Mouse (Mus musculus): ENCODE measurements around the gene Il10ra. TPM values are rescaled to one million over a fixed set of nuclear protein-coding genes. Genes with fewer than 3 reads are reported as not detected.

Il10ra gene
- polyA plus RNA-seq, 1 experiment from 2014 or later, result 1.1 TPM

GRCm38 (mm10) chr9:45254605-45255004 is 14.3 kb downstream of the Il10ra start:
- H3K4me1 ChIP-seq (replicated peaks), result no peaks in the 10 kb centered on the region
- no peak for ATAC-seq (ENCODE audit: low read depth)
- H3K9me3 ChIP-seq, result no peaks in the 10 kb centered on the region
- no peak overlapping the region for H3K9ac ChIP-seq
- H3K4me2 ChIP-seq, result no peak overlapping the region
- 59% methylated on average over 4 of the region's 4 CpGs for WGBS
- no peak overlapping the region for H3K4me3 ChIP-seq
- no peak overlapping the region for H3K27ac ChIP-seq (replicated peaks)
- no peaks in the 10 kb centered on the region for H3K36me3 ChIP-seq
- no peaks in the 10 kb centered on the region for H3K27me3 ChIP-seq

GRCm38 (mm10) chr9:45254021-45254420 is 14.9 kb downstream of the Il10ra start:
- Histone ChIP-seq H3K27me3 (no peaks in the 10 kb centered on the region), H3K36me3 (no peaks in the 10 kb centered on the region), H3K9me3 (no peaks in the 10 kb centered on the region), H3K27ac (replicated peaks) (no peak overlapping the region), H3K4me1 (replicated peaks) (no peaks in the 10 kb centered on the region), H3K4me3 (no peak overlapping the region), H3K4me2 (no peak overlapping the region), H3K9ac (no peak overlapping the region)
- WGBS, result 47% methylated on average over 6 of the region's 6 CpGs
- ATAC-seq (ENCODE audit: low read depth), result no peak

- no peaks in the 10 kb centered on the region for H3K27me3 ChIP-seq
- H3K9me3 ChIP-seq, result no peaks in the 10 kb centered on the region
- H3K36me3 ChIP-seq, result no peaks in the 10 kb centered on the region
- ATAC-seq (ENCODE audit: low read depth), result no peak
- 77% methylated on average over 6 of the region's 6 CpGs for WGBS
- H3K4me1 ChIP-seq (replicated peaks), result no peaks in the 10 kb centered on the region
- no peak overlapping the region for H3K27ac ChIP-seq (replicated peaks)
- no peak overlapping the region for H3K9ac ChIP-seq
- H3K4me3 ChIP-seq, result no peak overlapping the region
- no peak overlapping the region for H3K4me2 ChIP-seq
These were observed 16.6 kb downstream of the Il10ra start for GRCm38 (mm10) chr9:45252395-45252794.

GRCm38 (mm10) chr9:45251990-45252389 is 17.0 kb downstream of the Il10ra start:
- Histone ChIP-seq H3K27me3 (no peaks in the 10 kb centered on the region), H3K27ac (replicated peaks) (no peak overlapping the region), H3K4me1 (replicated peaks) (no peaks in the 10 kb centered on the region), H3K4me2 (no peak overlapping the region), H3K36me3 (no peaks in the 10 kb centered on the region), H3K4me3 (no peak overlapping the region), H3K9me3 (no peaks in the 10 kb centered on the region), H3K9ac (no peak overlapping the region)
- no peak for ATAC-seq (ENCODE audit: low read depth)
- WGBS, result 66% methylated on average over 4 of the region's 4 CpGs

GRCm38 (mm10) chr9:45251281-45251680 is 17.7 kb downstream of the Il10ra start:
- Histone ChIP-seq H3K9me3 (no peaks in the 10 kb centered on the region), H3K27ac (replicated peaks) (no peak overlapping the region), H3K27me3 (no peaks in the 10 kb centered on the region), H3K9ac (no peak overlapping the region), H3K4me3 (no peak overlapping the region), H3K36me3 (no peaks in the 10 kb centered on the region), H3K4me2 (no peak overlapping the region), H3K4me1 (replicated peaks) (no peaks in the 10 kb centered on the region)
- ATAC-seq (ENCODE audit: low read depth), result no peak
- WGBS, result 78% methylated on average over 3 of the region's 3 CpGs

- WGBS, result 80% methylated on average over 7 of the region's 7 CpGs
- Histone ChIP-seq H3K4me3 (no peak overlapping the region), H3K27me3 (no peaks in the 10 kb centered on the region), H3K27ac (replicated peaks) (no peak overlapping the region), H3K4me1 (replicated peaks) (no peaks in the 10 kb centered on the region), H3K4me2 (no peak overlapping the region), H3K9me3 (no peaks in the 10 kb centered on the region), H3K9ac (no peak overlapping the region), H3K36me3 (no peaks in the 10 kb centered on the region)
- no peak for ATAC-seq (ENCODE audit: low read depth)
These were observed 18.6 kb downstream of the Il10ra start for GRCm38 (mm10) chr9:45250306-45250705.

GRCm38 (mm10) chr9:45247536-45247935 is 21.4 kb downstream of the Il10ra start:
- Histone ChIP-seq H3K9me3 (no peaks in the 10 kb centered on the region), H3K27ac (replicated peaks) (no peak overlapping the region), H3K4me3 (no peak overlapping the region), H3K4me1 (replicated peaks) (no peaks in the 10 kb centered on the region), H3K4me2 (no peak overlapping the region), H3K9ac (no peak overlapping the region), H3K36me3 (no peaks in the 10 kb centered on the region), H3K27me3 (no peaks in the 10 kb centered on the region)
- 74% methylated on average over 2 of the region's 2 CpGs for WGBS
- ATAC-seq (ENCODE audit: low read depth), result no peak

GRCm38 (mm10) chr9:45246060-45246459 is 22.9 kb downstream of the Il10ra start:
- ATAC-seq (ENCODE audit: low read depth), result no peak
- 92% methylated on average over 6 of the region's 6 CpGs for WGBS

GRCm38 (mm10) chr9:45245432-45245831 is 23.5 kb downstream of the Il10ra start:
- no peaks in the 10 kb centered on the region for H3K27me3 ChIP-seq
- H3K4me1 ChIP-seq (replicated peaks), result no peaks in the 10 kb centered on the region
- 73% methylated on average over 1 of the region's 1 CpGs for WGBS
- no peaks in the 10 kb centered on the region for H3K9me3 ChIP-seq
- no peak overlapping the region for H3K4me3 ChIP-seq
- no peaks in the 10 kb centered on the region for H3K36me3 ChIP-seq
- no peak overlapping the region for H3K4me2 ChIP-seq
- no peak overlapping the region for H3K9ac ChIP-seq
- no peak overlapping the region for H3K27ac ChIP-seq (replicated peaks)
- no peak for ATAC-seq (ENCODE audit: low read depth)

More at GRCm38 (mm10) chr9:45246060-45246459, 22.9 kb downstream of the Il10ra start:
- no peak overlapping the region for H3K4me2 ChIP-seq
- no peaks in the 10 kb centered on the region for H3K4me1 ChIP-seq (replicated peaks)
- H3K27me3 ChIP-seq, result no peaks in the 10 kb centered on the region
- H3K9me3 ChIP-seq, result no peaks in the 10 kb centered on the region
- H3K4me3 ChIP-seq, result no peak overlapping the region
- no peak overlapping the region for H3K27ac ChIP-seq (replicated peaks)
- no peak overlapping the region for H3K9ac ChIP-seq
- H3K36me3 ChIP-seq, result no peaks in the 10 kb centered on the region

GRCm38 (mm10) chr9:45241397-45241796 is 27.6 kb downstream of the Il10ra start:
- Histone ChIP-seq H3K36me3 (no peaks in the 10 kb centered on the region), H3K4me3 (no peak overlapping the region), H3K27ac (replicated peaks) (no peak overlapping the region), H3K4me2 (no peak overlapping the region), H3K9ac (no peak overlapping the region), H3K9me3 (no peaks in the 10 kb centered on the region), H3K4me1 (replicated peaks) (no peaks in the 10 kb centered on the region), H3K27me3 (no peaks in the 10 kb centered on the region)
- no peak for ATAC-seq (ENCODE audit: low read depth)
- 76% methylated on average over 5 of the region's 5 CpGs for WGBS

- Histone ChIP-seq H3K36me3 (no peaks in the 10 kb centered on the region), H3K9ac (no peak overlapping the region), H3K4me2 (no peak overlapping the region), H3K4me3 (no peak overlapping the region), H3K4me1 (replicated peaks) (no peaks in the 10 kb centered on the region), H3K27ac (replicated peaks) (no peak overlapping the region), H3K9me3 (no peaks in the 10 kb centered on the region), H3K27me3 (no peaks in the 10 kb centered on the region)
- no peak for ATAC-seq (ENCODE audit: low read depth)
- 42% methylated on average over 7 of the region's 7 CpGs for WGBS
These were observed 32.2 kb downstream of the Il10ra start for GRCm38 (mm10) chr9:45236744-45237143.

- Histone ChIP-seq H3K4me3 (no peak overlapping the region), H3K4me2 (no peak overlapping the region), H3K27ac (replicated peaks) (no peak overlapping the region), H3K9me3 (no peaks in the 10 kb centered on the region), H3K36me3 (no peaks in the 10 kb centered on the region), H3K9ac (no peak overlapping the region), H3K4me1 (replicated peaks) (no peaks in the 10 kb centered on the region), H3K27me3 (no peaks in the 10 kb centered on the region)
- ATAC-seq (ENCODE audit: low read depth), result no peak
- whole genome bisulfite sequencing, result 86% methylated on average over 6 of the region's 6 CpGs
These were observed 33.2 kb downstream of the Il10ra start for GRCm38 (mm10) chr9:45235668-45236227.

- Histone ChIP-seq H3K4me3 (no peak overlapping the region), H3K27me3 (no peaks in the 10 kb centered on the region), H3K9ac (no peak overlapping the region), H3K36me3 (no peaks in the 10 kb centered on the region), H3K4me1 (replicated peaks) (no peaks in the 10 kb centered on the region), H3K27ac (replicated peaks) (no peak overlapping the region), H3K9me3 (no peaks in the 10 kb centered on the region), H3K4me2 (no peak overlapping the region)
- WGBS, result 87% methylated on average over 8 of the region's 8 CpGs
- no peak for ATAC-seq (ENCODE audit: low read depth)
These were observed 39.6 kb downstream of the Il10ra start for GRCm38 (mm10) chr9:45229359-45229758.

All from neural tube, embryonic 13.5 days (tissue).